Mouse (Mus musculus) liver, adult 2 months (tissue): ENCODE data around the gene Hspa5. TPM values are rescaled to one million over a fixed set of nuclear protein-coding genes. Genes with fewer than 3 reads are reported as not detected.
"Not testable (repeated sequence)": the region's sequence is repeated elsewhere in the genome, so short reads cannot be mapped to it uniquely, and the experiment has no call there.

ENCODE experiments used
- DNase-seq: peaks from one replicate; pipeline ENCODE4 v3.0.0-alpha.2; 2011; ENCODE audit warnings: low read depth, low spot score; ENCODE audit errors: extremely low read depth
- H3K27ac ChIP-seq: fragments of 200-500 bp; replicated peaks from 2 replicates; pipeline ENCODE4 v1.5.1; 2012; ENCODE audit warnings: low read depth, mild to moderate bottlenecking, control low read depth, inconsistent platforms, low read length; ENCODE audit not compliant: insufficient read depth
- H3K27me3 ChIP-seq: fragments of 200-500 bp; 2 replicates; pipeline ENCODE4 v1.6.1; 2012; ENCODE audit warnings: mild to moderate bottlenecking, moderate library complexity, low read length, inconsistent platforms; ENCODE audit not compliant: control insufficient read depth, insufficient read depth
- H3K36me3 ChIP-seq: fragments of 200-500 bp; 2 replicates; pipeline ENCODE4 v1.6.1; 2012; ENCODE audit warnings: low read length, inconsistent platforms; ENCODE audit not compliant: control insufficient read depth, insufficient read depth
- H3K4me1 ChIP-seq: fragments of 200-500 bp; 2 replicates; pipeline ENCODE4 v1.6.1; 2011; ENCODE audit warnings: low read length; ENCODE audit not compliant: control insufficient read depth, insufficient read depth
- H3K4me3 ChIP-seq: fragments of 200-500 bp; 2 replicates; pipeline ENCODE4 v1.5.1; 2011; ENCODE audit warnings: low read depth, mild to moderate bottlenecking, control low read depth, low read length, moderate library complexity; ENCODE audit not compliant: insufficient read depth
- H3K79me2 ChIP-seq: fragments of 200-500 bp; 2 replicates; pipeline ENCODE4 v1.6.1; 2012; ENCODE audit warnings: inconsistent platforms, mild to moderate bottlenecking, low read length, moderate library complexity; ENCODE audit not compliant: control insufficient read depth, insufficient read depth
- H3K9ac ChIP-seq: fragments of 200-500 bp; 2 replicates; pipeline ENCODE4 v1.6.1; 2012; ENCODE audit warnings: low read depth, mild to moderate bottlenecking, control low read depth, inconsistent platforms, low read length
- CTCF ChIP-seq: fragments of 200-500 bp; IDR thresholded peaks from 2 replicates; pipeline ENCODE4 v1.5.1; 2011; ENCODE audit warnings: low read depth, low read length, control low read depth
- POLR2A ChIP-seq: fragments of 200-500 bp; IDR thresholded peaks from 2 replicates; pipeline ENCODE4 v1.6.1; 2011; ENCODE audit warnings: low read length, control low read depth; ENCODE audit not compliant: insufficient read depth; ENCODE audit errors: extremely low read depth
- WGBS: fragments of 180-500 bp; shearing (Covaris S2); methylation state at CpG from one replicate; pipeline ENCODE4 v1.1.7; 2018; 5-methylcytosine and 5-hydroxymethylcytosine counted together
- polyA plus RNA-seq: library from polyadenylated mRNA; depleted of rRNA; stranded (reverse); fragments of >200 nt; gene quantifications from 2 replicates; pipeline ENCODE4 v1.2.3, GENCODE M21; 2012
- total RNA-seq: library from RNA; depleted of rRNA; stranded (reverse); fragments of >200 nt; gene quantifications from 2 replicates; pipeline ENCODE4 v1.2.3, GENCODE M21; 2014

Hspa5 gene
- total and polyA plus RNA-seq, 2 experiments: 843 to 1,344 TPM

DNA sequence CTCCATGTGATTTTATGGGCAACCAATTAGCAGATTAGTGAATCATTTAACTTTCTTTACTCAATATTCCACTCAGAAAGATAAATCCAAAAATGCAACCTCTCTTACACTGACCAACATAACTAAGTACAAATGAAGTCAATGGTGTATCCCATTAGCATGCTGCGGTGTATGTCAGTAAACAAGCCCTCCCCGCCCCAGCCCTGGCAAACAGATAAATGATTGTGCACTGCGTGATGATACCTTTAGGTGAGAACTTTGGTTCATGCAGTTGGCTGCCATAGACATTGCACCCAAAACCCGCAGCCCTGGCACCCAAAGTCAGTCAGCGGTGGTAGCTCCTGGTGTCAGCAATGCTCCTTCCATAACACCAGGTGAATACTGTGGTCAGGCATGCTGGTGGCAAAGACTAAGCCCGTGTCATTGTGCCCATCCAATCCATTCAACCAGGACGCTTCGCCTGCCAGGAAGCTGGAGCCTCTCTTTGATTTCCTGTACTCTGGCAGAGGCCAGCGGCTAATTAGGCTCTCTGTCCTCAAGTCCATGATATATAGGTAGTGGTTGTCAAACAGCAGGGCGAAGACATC, 33.7 kb downstream of the Hspa5 start:
- no peak for DNase-seq

GRCm38 (mm10) chr2:34808057-34808456, 36.3 kb downstream of the Hspa5 start:
- Histone ChIP-seq H3K4me3 (no peak overlapping the region), H3K9ac (no peak overlapping the region), H3K27ac (no peak overlapping the region), H3K36me3 (peaks cover 55% of the 10 kb centered on the region), H3K79me2 (peaks cover 29% of the 10 kb centered on the region; the same call in 1 of the 2 replicates), H3K4me1 (peaks cover 15% of the 10 kb centered on the region), H3K27me3 (no peaks in the 10 kb centered on the region)
- TF ChIP-seq CTCF (no peak), POLR2A (no peak)
- DNase-seq: no peak
- 72% methylated on average over 2 of the region's 2 CpGs for WGBS

More for the DNA sequence above, 33.7 kb downstream of the Hspa5 start:
- no peak overlapping the region for H3K27ac ChIP-seq
- no peak overlapping the region for H3K9ac ChIP-seq
- no peak overlapping the region for H3K4me3 ChIP-seq
- peaks cover 27% of the 10 kb centered on the region; the same call in 1 of the 2 replicates for H3K79me2 ChIP-seq
- no peaks in the 10 kb centered on the region for H3K27me3 ChIP-seq
- peaks cover 32% of the 10 kb centered on the region for H3K36me3 ChIP-seq
- WGBS: 75% methylated on average over 10 of the region's 10 CpGs
- peaks cover 15% of the 10 kb centered on the region for H3K4me1 ChIP-seq
- TF ChIP-seq CTCF: no peak
- TF ChIP-seq POLR2A: no peak

DNA sequence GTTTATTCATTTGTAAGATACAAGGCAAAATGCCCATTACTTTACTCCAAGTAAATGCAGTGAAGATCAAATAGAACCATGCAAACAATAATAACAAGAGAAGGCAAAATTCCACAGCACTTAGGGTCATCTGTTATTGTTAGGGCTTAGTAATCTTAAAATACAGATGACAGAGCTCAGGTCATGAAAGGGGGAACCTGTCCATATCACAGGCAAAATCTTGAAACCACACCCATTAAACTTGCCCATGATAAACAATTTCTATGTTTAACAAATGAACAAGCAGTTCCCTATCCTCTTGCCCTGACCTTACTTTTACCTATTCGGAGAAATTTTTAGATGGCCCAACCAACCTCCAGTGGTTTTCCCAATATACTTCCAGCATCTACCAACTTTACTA, 37.8 kb downstream of the Hspa5 start:
- Histone ChIP-seq H3K36me3 (peaks cover 64% of the 10 kb centered on the region), H3K4me1 (peaks cover 10% of the 10 kb centered on the region; the same call in 1 of the 2 replicates), H3K9ac (no peak overlapping the region), H3K4me3 (no peak overlapping the region), H3K27me3 (no peaks in the 10 kb centered on the region), H3K27ac (no peak overlapping the region), H3K79me2 (peaks cover 21% of the 10 kb centered on the region; the same call in 1 of the 2 replicates)
- WGBS: 85% methylated on average over 1 of the region's 1 CpGs
- TF ChIP-seq CTCF (no peak), POLR2A (no peak)
- no peak for DNase-seq

GRCm38 (mm10) chr2:34810775-34811174, 39.0 kb downstream of the Hspa5 start:
- H3K4me1 ChIP-seq: peaks cover under 1% of the 10 kb centered on the region; the same call in 1 of the 2 replicates
- H3K27ac ChIP-seq: no peak overlapping the region
- H3K27me3 ChIP-seq: no peaks in the 10 kb centered on the region
- H3K79me2 ChIP-seq: peaks cover 16% of the 10 kb centered on the region; the same call in 1 of the 2 replicates
- WGBS: 91% methylated on average over 3 of the region's 3 CpGs
- H3K36me3 ChIP-seq: peaks cover 65% of the 10 kb centered on the region
- no peak for DNase-seq
- no peak overlapping the region for H3K9ac ChIP-seq
- TF ChIP-seq POLR2A: no peak
- no peak for TF ChIP-seq CTCF
- no peak overlapping the region for H3K4me3 ChIP-seq

- no peak for DNase-seq
- H3K79me2 ChIP-seq: peaks cover 10% of the 10 kb centered on the region; the same call in 1 of the 2 replicates
- no peak overlapping the region for H3K4me3 ChIP-seq
- H3K27ac ChIP-seq: no peak overlapping the region
- no peak overlapping the region for H3K9ac ChIP-seq
- TF ChIP-seq POLR2A (no peak), CTCF (no peak)
- 77% methylated on average over 7 of the region's 7 CpGs for WGBS
- no peaks in the 10 kb centered on the region for H3K4me1 ChIP-seq
- peaks cover 56% of the 10 kb centered on the region for H3K36me3 ChIP-seq
- no peaks in the 10 kb centered on the region for H3K27me3 ChIP-seq
Observed at GRCm38 (mm10) chr2:34812706-34813105, 40.9 kb downstream of the Hspa5 start.

DNA sequence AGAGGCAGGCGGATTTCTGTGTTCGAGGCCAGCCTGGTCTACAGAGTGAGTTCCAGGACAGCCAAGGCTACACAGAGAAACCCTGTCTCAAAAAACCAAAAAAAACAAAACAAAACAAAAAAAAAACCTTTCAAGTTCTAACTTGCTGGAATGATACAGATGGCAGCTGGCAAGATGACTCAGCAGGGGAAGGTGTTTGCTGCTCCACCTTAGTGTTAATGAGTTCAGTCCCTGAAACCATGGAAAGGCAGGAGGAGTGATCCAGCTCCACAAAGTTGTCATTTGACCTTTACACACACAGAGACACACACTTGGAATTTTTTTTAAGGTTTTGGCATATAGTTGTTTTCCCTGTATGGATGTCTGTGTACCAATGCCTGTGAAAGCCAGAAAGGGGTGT, 44.1 kb downstream of the Hspa5 start:
- H3K36me3 ChIP-seq: peaks cover 42% of the 10 kb centered on the region
- WGBS: 98% methylated on average over 2 of the region's 2 CpGs
- H3K79me2 ChIP-seq, H3K4me3 ChIP-seq, H3K4me1 ChIP-seq, H3K9ac ChIP-seq, DNase-seq, H3K27ac ChIP-seq, H3K27me3 ChIP-seq: not testable (repeated sequence)
